Mouse (Mus musculus) testis, adult 2 months (tissue): ENCODE data around the gene Gm10234. TPM values are rescaled to one million over a fixed set of nuclear protein-coding genes. Genes with fewer than 3 reads are reported as not detected.

Experiments used
- H3K27ac ChIP-seq: fragments of 200-500 bp; 2 replicates; pipeline ENCODE4 v1.5.1; 2012; ENCODE audit warnings: low read depth, low read length; ENCODE audit not compliant: control insufficient read depth, insufficient read depth
- H3K27me3 ChIP-seq: fragments of 200-500 bp; 2 replicates; pipeline ENCODE4 v1.6.1; 2012; ENCODE audit warnings: mild to moderate bottlenecking, low read length, moderate library complexity; ENCODE audit not compliant: control insufficient read depth, insufficient read depth
- H3K36me3 ChIP-seq: fragments of 200-500 bp; 2 replicates; pipeline ENCODE4 v1.6.1; 2012; ENCODE audit warnings: mild to moderate bottlenecking, low read length; ENCODE audit not compliant: control insufficient read depth, insufficient read depth
- H3K4me1 ChIP-seq: fragments of 200-500 bp; 2 replicates; pipeline ENCODE4 v1.6.1; 2012; ENCODE audit warnings: low read length; ENCODE audit not compliant: control insufficient read depth, insufficient read depth
- H3K4me3 ChIP-seq: fragments of 200-500 bp; 2 replicates; pipeline ENCODE4 v1.5.1; 2012; ENCODE audit warnings: low read depth, mild to moderate bottlenecking, low read length, moderate library complexity, mixed read lengths; ENCODE audit not compliant: control insufficient read depth
- CTCF ChIP-seq: fragments of 200-500 bp; IDR thresholded peaks from 2 replicates; pipeline ENCODE4 v1.5.1; 2012; ENCODE audit warnings: low read depth, mild to moderate bottlenecking, inconsistent platforms, low read length, moderate library complexity; ENCODE audit not compliant: control insufficient read depth, insufficient read depth, insufficient replicate concordance
- POLR2A ChIP-seq: fragments of 200-500 bp; IDR thresholded peaks from 2 replicates; pipeline ENCODE4 v1.6.1; 2012; ENCODE audit warnings: low read depth, mild to moderate bottlenecking, inconsistent platforms, low read length, moderate library complexity; ENCODE audit not compliant: control insufficient read depth
- polyA plus RNA-seq: library from polyadenylated mRNA; depleted of rRNA; stranded (reverse); fragments of >200 nt; gene quantifications from 2 replicates; pipeline ENCODE4 v1.2.3, GENCODE M21; 2012; rRNA removed

Gm10234 gene
- polyA plus RNA-seq: not detected in 2 replicates

DNA sequence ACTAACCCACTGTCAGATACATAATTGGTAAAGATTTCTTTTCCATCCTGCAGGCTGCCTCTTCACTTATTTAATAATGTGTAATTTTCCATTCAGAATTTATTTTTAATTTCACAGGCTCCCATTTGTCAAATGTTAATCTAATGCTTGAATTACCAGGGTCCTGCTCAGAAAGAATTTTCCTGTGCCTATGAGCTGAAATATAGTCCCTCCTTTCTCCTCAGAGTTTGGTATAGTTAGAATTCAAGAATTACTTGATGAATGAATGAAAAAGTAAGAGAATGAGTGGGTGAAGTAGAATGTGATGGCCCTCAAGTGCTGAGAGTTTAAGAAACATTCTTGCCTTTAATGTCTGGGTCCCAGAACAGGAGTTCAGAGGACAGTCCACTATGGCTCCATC lies at the start of gene Gm10234:
Gene Gm10234, plus strand, starts transcription at position 301 of the 400 bp plus-strand sequence.
- Histone ChIP-seq H3K4me3 (no peak within 1 kb of the TSS), H3K36me3 (no peaks in the 10 kb centered on the region), H3K4me1 (no peaks in the 10 kb centered on the region), H3K27me3 (no peaks in the 10 kb centered on the region), H3K27ac (no peak within 1 kb of the TSS)
- TF ChIP-seq POLR2A (no peak), CTCF (no peak)

DNA sequence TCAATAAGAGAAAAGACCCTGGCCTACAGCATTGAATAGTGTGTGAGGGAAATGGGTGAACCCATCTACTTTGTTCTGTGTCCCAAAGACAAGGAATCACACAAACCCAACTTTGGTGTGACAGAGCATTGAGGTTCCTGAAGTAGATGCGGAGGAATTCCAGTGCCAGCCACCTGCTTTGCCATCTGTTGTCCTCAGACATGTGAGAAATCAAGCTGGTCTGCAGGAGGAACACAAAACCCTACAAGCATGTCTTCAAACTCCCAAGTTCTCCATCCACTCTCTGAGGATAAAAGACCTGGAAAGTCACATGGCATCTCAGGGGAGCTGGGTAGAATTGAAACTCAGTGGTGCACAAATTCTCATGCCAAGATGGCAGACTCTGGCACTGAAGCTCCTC lies 44.3 kb upstream of the Gm10234 start:
- Histone ChIP-seq H3K27ac (no peak overlapping the region), H3K36me3 (no peaks in the 10 kb centered on the region), H3K4me3 (no peak overlapping the region), H3K27me3 (no peaks in the 10 kb centered on the region), H3K4me1 (no peaks in the 10 kb centered on the region)
- no peak for TF ChIP-seq CTCF
- TF ChIP-seq POLR2A: no peak

DNA sequence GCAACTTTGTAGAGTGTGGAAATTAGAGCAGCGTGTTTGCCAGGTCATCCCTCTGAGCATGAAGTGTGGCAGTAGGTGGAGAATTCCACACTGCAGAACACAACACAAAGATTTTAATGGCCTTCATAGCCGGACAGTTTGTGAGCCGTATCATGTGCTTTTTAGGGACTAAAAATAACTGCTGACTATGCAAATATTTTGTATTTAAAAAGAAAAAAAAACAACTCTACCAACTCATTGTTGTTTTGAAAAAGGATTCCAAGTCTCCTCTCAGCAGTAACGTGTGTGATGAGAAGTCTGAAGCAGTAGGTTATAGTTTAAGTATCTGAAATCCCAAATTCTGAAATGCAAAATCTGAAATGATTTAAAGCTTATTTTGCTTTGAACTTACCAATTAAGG lies 25.9 kb upstream of the Gm10234 start:
- Histone ChIP-seq H3K4me1 (no peaks in the 10 kb centered on the region), H3K4me3 (no peak overlapping the region), H3K27ac (no peak overlapping the region), H3K36me3 (no peaks in the 10 kb centered on the region), H3K27me3 (no peaks in the 10 kb centered on the region)
- no peak for TF ChIP-seq POLR2A
- TF ChIP-seq CTCF: no peak

DNA sequence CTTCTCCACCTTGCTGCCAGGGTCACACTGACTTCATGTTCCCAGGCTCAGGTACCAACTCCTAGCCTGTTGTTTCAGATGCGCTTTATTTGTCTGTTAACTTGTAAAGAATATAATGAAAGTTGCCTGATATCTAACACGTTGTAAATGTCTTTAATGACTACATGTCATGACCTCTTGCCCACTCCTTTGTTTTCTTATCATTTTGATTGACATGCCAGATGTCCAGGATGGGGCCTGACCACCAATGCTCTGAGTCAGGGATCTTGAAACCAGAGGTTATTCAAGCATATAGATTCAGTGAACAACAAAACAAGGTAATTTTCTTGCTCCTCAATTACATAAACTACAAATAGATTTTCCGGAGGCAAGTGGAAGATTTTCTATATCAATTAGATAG lies 23.5 kb upstream of the Gm10234 start:
- H3K27ac ChIP-seq: no peak overlapping the region
- TF ChIP-seq CTCF: no peak
- TF ChIP-seq POLR2A: no peak
- H3K27me3 ChIP-seq: no peaks in the 10 kb centered on the region
- H3K36me3 ChIP-seq: no peaks in the 10 kb centered on the region
- no peaks in the 10 kb centered on the region for H3K4me1 ChIP-seq
- no peak overlapping the region for H3K4me3 ChIP-seq

DNA sequence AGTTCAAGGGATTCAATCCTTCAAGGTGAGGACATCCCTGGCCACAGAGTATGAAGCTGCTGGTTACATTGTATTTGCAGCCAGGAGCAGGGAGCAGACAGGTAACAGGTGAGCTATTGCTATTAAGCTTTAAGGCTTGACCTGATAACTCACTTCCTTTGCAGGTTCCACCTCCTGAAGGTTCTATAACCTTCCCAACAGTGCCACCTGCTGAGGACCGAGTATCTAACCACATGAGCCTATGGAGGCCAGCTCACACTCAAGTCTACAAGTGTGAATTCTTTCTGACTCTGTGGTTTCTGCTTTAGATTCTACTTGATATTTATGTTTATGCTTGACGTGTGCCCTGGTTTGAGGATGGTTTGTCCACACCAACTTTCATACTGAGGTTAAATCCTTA lies 21.3 kb upstream of the Gm10234 start:
- no peaks in the 10 kb centered on the region for H3K4me1 ChIP-seq
- H3K4me3 ChIP-seq: no peak overlapping the region
- no peak overlapping the region for H3K27ac ChIP-seq
- H3K27me3 ChIP-seq: no peaks in the 10 kb centered on the region
- no peaks in the 10 kb centered on the region for H3K36me3 ChIP-seq
- no peak for TF ChIP-seq POLR2A
- TF ChIP-seq CTCF: no peak

DNA sequence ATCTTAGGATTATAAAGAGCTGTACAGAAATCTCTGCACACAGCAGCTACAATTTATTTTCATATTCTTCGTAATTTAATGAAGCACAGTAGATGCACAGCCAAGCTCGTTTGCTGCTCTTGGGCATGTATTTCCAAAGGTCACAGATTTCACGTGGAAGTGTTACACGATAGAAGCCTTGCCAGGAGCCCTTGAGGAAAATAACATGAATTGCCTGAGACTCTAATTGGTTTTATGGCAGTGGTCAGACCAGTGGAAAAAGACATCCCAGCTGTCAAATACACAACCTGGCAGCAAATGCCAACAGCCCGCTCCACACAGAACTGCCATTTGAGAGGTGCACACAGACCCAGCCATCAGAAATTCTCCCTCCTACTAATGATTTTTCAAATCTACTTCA lies 9.3 kb downstream of the Gm10234 start:
- no peak for TF ChIP-seq CTCF
- no peak for TF ChIP-seq POLR2A
- H3K27me3 ChIP-seq: no peaks in the 10 kb centered on the region
- no peaks in the 10 kb centered on the region for H3K36me3 ChIP-seq
- no peak overlapping the region for H3K27ac ChIP-seq
- H3K4me3 ChIP-seq: no peak overlapping the region
- no peaks in the 10 kb centered on the region for H3K4me1 ChIP-seq

DNA sequence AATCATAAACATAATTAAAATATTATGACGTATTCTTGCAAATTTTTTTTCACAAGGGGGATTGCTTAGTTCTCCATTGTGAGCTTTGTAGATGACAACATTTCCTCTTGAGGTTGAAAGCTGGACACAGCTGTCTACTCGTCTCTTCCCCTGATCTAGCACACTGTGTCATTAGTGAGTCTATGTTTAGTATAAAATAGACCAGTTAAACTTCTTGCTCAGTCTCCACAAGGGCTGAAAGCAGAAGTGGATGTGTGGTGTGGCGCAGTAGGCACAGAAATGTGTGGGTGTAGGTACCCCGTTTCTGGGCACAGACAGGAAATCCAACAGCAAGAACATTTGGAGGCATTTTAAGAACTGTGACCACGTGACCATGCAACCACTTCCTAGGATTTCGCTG lies 12.9 kb downstream of the Gm10234 start:
- H3K27me3 ChIP-seq: no peaks in the 10 kb centered on the region
- H3K36me3 ChIP-seq: no peaks in the 10 kb centered on the region
- H3K27ac ChIP-seq: no peak overlapping the region
- TF ChIP-seq CTCF: no peak
- TF ChIP-seq POLR2A: no peak
- H3K4me3 ChIP-seq: no peak overlapping the region
- H3K4me1 ChIP-seq: no peaks in the 10 kb centered on the region

DNA sequence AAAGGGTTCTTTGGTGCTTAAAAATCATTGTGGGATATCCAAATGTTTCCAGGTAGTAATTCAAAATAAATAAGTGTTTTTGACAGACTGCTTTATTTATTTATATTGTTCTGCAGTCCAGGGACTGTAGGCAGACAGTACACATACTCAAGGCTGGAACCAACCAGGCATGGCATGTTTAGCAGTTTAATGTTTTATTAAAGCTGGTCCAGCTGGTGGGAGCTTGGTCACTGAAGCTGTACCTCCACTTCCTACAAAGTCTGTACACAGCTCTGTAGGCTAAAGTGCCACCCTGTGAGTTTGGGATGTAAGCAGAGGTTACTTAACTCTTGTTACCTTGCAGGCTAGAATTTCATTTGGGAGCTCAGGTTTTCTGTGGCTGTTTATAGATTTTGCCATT lies 27.5 kb downstream of the Gm10234 start:
- TF ChIP-seq POLR2A: no peak
- no peak for TF ChIP-seq CTCF
- Histone ChIP-seq H3K4me1 (no peaks in the 10 kb centered on the region), H3K36me3 (no peaks in the 10 kb centered on the region), H3K4me3 (no peak overlapping the region), H3K27me3 (no peaks in the 10 kb centered on the region), H3K27ac (no peak overlapping the region)
